Mouse (Mus musculus) c-Kit-negative CD71-positive TER-119-positive erythroid progenitor cells, embryonic 14.5 days (primary cell): ENCODE data around the gene Thnsl1.

Experiments used
- DNase-seq: peaks from one replicate; pipeline ENCODE4 v3.0.0-alpha.2; 2013; ENCODE audit warnings: low read depth, low spot score

Thnsl1 gene

DNA sequence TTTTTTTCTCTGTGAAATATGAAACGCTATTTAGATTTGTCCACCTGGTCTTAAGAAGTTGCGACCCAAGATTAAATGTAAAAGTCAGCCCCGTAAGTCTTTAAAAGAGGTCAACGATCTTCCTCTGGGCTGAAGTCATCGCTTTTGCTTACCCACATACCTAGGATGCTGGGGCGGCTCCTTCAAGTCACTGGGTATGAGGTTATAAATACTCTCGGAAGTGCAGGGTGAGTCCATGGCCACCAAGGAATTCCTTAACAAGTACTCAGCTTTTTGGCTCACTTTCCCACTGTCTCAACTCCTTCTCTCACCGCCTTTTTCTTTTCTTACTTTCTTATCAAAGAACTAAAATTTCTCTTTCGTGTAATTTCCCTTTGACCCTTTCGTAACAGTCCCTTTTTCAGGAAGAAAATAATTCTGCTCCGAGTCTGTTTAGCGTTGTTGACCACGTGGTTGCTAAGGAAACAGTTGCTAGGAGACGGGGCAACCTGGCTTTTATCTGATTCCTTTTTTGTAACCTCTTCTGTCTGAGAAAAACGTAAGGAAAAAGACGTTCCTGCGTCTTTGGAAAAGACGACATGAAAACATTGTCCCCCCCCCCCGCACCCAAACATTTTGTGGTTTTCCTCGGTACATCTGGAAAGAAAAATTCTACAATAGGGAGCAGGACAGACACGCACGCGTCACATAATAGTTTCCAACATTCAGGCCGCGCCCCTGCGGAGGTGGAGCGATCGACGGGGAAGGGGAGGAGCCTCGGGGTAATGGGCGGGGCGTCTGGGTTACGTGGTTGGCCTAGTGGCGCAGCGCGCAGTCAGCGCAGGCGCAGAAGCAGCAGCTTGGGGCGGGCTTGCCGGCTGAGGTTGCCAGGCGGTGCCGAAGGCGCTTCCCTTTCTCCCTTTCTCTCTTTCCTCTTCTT lies at the start of gene Thnsl1, which contains the start of gene Enkur:
Gene Thnsl1 (plus strand): TSS at position 813 of the 919 bp plus-strand sequence.
Gene Enkur (minus strand): TSS at position 454 of the 919 bp plus-strand sequence.
- DNase-seq, result peak; percentile 84

DNA sequence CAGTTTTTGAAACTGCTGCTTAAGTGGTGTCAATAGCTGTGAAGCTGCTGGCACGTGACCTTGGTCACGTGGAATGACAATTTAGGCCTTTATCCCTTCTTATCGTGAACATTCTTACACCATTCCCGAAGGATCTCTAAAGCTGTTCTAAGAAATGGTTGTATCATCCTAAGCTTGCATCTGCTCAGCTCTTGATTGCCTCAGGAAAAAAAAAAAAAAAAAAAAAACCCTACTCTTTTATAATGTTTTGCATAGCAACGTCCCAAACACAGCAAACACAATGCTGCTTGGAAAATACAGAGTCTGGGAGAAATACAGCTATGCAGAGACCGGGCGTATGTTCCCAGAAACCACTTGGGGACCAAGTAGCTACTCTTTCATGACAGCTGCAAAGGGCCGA lies 41.2 kb upstream of the Thnsl1 start:
- DNase-seq, result no peak

DNA sequence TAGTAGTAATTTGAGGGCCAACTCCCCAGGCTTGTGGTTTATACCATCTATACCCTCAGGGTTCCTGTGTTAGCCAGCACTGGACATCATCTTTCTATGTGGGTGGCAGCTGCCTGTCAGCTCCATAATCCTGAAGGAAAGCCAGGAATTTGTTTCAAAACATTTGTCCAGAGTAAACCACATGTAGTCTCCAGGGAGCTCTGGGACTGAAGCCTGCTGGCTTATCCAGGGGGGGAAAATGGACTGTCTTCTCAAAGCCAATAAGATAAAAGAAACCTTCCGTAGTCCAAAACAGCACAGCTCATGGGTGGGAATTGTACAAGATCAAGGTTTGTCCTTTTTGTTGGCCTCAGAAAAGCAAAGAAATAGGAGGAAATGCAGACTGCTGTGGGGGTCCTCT lies 37.6 kb upstream of the Thnsl1 start:
- no peak for DNase-seq

DNA sequence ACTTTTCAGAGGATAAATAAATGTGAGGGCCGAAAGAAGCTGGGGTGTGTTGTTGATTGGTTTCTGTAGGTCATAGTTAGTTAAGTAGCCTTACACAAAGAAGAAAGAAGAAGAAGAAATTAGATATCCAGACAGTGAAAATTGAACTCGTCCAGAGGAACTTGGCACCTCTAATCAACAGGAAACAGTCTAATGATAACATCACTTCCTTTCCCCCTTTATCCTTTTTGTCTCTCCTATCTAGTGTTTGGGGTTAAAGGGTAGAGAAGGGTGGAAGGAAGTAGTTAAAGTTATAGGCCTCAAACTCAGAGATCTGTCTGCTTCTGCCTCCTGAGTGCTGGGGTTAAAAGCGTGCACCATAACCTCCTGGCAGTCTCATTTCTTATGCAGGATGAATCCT lies 32.7 kb upstream of the Thnsl1 start:
- no peak for DNase-seq

DNA sequence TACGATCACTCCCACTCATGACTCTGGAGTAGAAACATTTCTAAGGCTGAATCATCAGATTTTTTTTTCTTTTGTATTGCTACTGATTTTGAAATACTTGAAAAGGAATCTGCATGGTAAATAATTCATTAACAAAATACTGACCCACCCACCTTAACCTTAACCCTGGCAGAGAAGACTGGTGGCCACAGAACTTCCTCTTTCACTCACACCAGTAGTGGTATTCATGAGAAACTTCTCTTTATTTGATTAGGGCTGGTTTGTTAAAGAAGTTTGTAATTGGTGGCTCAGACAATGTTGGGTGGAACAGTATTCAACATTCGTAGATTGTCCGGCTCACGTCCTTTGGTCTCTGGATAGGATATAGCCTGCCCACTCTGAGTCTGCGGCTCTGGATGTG lies 26.4 kb upstream of the Thnsl1 start:
- DNase-seq, result no peak

DNA sequence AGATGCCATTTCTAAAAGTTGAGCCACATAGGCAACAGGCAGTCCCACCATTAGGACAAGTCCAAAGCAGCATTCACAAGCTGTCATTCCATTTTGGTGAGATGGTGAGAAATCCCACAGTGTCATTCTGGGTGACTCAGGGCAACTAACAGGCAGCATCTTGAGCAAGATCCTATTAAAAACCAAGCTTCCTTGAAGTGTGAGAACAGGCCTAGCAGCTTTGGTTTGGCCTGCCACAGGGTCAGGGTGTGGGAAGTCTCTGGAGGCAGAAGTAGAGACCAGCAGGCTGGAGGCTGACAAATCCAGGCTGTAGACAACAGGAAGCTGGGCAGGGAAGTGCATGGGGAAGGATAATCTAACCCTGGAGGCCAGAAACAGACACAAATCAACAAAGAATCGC lies 22.7 kb upstream of the Thnsl1 start:
- DNase-seq, result no peak

DNA sequence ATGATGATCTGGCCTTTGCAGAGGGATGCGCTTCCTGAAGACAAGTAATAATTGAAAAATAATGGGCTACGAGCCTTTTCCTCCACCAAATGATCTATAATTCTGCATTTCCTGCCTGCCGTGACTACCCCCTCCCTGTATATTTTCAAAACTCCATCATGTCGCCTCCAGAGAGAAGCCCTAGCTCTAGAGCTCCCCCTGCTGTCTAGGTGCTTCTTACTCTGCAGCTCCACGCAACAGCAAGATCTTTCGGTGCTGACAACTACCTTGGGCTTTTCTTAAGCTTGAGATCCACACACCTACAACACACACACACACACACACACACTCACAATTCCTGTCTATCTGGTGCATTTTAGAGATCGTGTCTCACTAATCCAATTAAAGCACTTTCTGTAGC lies 17.9 kb upstream of the Thnsl1 start:
- peak; percentile 8 for DNase-seq

DNA sequence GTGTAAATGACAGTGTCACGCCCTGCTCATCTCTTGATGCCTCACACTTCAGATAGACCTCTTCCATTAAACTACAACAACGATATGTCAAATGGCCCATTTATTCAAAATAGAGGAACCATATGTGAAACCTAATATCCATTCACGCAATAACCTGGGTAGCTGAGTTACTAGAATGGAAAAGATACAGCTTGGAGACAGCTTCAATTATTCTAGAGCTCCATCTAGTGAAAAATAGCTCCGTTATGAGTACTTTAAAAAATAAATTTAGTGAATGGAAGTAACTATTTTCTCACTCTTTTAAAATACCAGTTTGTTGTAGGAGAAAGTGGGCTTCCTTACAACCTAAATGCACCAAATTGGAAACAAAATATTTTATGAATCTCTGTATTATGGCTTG lies 16.9 kb upstream of the Thnsl1 start:
- no peak for DNase-seq

DNA sequence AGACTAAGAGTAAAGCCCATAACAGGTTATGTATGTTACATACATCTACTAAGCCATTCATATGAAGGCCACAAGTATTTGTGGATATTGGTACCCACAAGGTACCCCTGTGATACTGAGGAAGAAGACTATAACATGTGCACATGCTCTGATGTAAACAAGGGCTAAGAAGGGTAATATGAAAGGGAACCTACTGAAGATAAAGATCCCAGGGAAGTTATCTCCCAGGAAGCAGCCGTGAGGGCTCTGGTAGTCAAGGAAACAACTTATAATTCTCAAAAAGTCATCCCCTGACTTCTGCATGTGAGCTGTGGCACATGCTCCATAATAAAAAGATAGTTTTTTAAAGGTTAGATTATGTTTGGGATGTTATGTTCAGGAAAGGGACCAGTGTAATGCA lies 14.3 kb upstream of the Thnsl1 start:
- no peak for DNase-seq

DNA sequence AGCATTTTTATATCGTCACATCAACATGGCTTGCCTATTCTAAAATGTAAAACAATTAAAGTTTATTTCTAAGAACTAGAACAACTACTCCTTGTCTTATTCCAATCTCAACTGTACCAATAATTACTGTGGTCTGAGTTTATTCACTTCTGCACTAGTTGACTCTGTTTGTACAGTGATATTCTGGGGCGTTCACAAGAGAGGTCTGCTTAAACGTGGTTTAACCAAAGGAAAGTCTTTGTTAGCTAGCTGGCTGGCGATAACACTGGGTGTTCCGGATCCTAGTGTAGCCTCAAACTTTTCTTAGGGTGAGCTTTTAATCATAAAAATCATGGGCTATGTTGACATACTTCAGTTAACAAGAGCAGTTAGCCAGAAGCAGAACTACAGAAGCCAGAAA lies 10.3 kb upstream of the Thnsl1 start:
- DNase-seq, result no peak

DNA sequence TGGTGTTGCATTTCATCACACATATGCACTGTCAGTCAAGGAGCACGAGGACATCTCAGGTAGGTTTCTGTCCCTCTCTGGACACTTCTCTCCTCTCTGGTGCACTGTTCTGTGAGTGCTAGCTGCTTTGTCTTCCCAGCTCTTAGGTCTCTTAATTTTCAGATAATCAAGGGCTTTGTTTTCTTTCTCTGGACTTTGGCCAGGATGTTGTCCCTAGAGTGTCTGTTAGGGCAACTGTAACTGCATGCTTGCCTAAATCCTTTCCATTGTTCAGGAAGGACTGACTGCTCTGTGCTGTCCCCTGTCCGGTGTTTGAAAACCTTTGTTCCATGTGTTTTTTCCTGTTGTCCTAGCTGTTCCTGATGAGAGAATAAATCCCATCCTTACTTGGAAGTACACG lies 6.5 kb upstream of the Thnsl1 start:
- DNase-seq, result no peak

DNA sequence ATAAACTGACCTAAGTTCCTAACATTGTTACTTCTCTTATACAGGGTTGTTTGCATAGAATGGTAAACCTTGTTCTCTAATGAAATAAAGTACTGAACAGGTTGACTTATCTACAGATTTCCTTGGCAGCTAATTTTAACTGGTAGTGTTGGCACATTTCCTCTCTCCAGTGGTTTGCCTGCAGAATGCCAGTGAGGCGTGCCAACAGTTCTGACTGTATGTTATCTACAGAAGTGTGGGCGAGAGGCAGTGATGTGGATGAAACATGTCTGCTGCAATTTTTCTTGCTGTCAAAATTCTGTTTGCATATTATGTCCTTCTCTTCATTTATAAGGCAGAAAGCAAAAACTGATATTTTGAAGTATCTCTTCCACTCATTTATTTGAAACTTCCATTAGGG lies 2.8 kb upstream of the Thnsl1 start:
- DNase-seq, result no peak

DNA sequence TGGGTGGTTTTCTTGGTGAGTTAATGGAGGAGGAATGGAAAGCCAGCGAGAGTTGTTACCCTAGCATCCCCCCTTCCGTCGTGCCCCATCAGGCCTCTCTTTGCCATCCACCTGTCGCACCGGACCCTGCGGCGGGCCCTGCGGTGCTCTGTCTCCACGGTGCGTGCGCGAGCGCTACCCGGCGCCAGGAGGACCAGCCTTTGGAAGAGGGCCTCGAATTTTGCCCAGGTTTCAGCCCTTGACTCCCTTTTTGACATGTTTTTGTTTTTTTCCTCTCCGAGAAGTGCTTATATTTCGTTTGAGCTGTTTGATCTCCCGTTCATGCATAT lies 271 bp downstream of the Thnsl1 start:
- no peak for DNase-seq

DNA sequence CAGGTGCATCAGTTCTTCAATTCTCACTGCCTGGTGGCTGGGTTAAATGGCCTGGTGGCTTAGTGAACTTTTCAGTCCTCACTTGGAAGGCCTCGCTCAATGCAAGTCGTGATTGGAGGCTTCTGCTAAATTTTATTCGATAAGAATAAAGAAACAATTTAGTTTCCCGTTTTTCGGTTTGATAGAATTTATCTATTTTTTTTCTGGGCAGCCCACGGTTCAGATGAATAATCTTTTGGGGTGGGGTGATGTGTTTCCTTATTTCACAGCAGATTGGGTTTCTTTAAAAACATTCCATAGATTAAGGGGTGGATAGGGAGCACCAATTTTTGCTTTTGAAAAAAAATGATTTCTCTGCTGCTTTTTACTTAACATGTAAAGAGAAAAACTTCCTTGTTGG lies 754 bp downstream of the Thnsl1 start:
- no peak for DNase-seq

DNA sequence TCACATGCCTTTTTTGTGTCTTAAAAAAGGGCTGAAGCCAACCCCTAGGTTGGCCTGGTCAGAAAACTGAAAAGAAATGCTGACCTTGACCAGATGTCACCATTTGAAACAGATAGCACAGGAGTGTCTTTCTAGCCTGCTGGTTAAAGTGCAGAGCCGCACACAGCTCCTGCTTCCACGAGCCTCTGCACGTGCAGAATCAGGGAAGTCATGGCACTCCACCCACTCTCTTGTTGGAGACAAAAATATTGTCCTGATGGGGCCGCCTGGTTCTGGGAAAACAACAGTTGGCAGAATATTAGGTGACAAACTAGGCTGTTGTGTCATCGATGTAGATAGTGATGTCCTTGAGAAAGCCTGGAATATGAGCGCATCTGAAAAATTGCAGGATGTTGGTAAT lies 5.8 kb downstream of the Thnsl1 start:
- DNase-seq, result no peak

DNA sequence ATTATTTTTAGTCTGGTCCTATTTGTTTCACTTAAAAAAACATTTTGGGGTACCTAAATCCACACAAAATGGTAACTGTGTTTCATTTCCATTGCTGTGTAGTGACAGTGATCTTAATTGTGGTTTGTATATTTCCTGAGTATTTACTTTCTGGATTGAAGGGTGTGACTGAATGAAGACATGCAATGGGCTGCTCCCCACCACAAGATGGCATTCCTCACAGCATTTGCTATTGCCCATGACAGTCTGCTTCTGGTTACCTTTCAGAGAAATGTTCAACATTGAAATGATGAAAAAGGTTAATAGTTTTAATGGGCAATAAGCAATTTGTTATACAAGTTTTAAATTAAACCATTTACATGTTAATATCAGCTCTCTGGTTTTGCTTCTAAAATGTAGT lies 8.8 kb downstream of the Thnsl1 start:
- no peak for DNase-seq

DNA sequence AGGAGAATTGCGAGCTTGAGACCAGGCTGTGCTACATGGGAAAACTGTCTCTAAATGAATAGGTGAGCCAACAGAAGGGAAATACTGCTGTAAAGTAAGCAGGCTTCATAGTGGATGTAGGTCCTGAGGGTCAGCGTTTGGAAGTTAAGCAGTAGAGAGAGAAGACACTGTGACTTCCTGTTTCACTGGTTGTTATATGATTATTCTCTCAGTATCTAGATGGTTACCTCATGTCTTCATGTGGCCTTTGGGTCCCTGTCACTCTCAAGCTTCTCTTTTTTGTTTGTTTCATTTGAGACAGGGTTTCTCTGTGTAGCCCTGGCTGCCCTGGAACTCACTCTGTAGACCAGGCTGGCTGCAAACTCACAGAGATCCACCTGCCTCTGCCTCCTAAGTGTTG lies 9.8 kb downstream of the Thnsl1 start:
- no peak for DNase-seq

DNA sequence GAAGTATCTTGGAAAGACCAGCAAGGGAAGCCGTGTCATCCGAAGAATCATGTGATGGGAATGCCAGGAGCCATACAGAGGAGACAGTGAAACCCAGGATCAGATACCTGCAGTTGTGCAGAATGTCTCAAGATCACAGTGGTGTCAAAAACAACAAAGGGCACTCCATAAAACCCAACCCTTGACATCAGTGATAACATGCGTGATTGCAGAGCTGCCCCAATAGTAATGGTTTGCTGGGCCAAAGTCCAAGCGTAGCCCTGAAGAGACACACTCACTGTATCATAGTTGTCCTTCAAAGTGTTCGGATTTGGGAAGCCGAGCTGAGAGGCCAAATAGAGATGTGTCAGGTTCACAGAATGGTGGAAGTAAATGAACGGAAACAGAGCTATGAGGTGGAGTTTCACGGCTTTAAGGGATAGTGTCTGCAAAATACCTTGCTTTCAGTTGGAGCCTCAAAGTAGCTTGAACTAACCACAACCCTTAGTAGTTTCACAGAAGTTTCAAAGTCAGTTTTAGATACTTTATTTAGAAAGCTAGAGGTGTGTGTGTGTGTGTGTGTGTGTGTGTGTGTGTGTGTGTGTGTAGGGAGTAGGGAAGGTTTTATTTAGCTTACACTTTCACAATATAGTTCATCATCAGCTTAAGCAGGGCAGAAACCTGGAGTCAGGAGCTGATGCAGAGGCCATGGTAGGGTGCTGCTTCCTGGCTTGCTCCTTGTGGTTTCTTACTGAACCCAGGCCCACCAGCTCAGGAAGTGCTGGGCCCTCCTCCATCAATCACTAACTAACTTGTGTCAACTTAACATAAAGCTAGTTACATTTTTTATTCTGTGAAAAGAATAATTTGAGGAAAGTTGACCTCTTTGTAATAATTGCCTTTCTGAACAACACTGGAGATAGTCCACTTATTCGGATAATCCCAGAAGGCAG lies 17.2 kb downstream of the Thnsl1 start:
- DNase-seq, result no peak

DNA sequence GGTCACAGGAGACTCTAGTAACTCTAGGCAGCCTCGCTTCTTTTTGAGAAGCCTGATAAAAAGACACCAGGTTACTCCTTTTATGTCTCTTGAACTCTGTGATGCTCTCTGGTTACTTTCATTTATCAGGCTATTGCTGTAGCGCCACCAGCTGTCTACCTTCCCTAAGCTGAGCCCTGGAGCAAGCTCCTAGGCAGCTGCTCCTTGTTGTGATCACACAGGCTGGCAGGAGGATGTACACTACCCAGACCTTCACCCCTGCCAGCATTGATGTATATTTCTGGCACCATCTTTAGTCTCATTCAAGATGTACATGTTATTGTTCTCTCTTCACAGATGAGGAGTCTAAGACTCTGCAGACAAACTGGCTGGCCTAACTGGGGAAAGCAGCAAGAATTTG lies 24.8 kb downstream of the Thnsl1 start:
- DNase-seq, result no peak

DNA sequence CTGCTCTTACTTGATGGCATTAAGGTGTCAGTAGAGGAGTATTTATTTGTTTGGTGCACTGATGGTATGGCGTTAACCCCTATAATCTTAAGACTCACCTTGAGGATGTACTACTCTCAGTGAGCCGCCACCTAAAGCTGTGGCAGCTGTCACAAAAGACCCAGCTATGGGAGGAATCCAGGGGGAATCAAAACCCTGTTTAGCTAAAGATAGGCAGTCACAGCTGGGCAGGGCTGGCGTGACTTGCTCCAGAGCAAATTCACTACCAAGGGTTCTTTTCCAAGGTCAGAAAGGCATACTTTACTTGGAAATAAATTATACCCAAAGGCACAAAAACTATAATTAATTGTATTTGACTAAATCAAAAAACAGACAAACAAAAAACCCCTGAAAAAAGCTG lies 25.6 kb downstream of the Thnsl1 start:
- DNase-seq, result no peak

DNA sequence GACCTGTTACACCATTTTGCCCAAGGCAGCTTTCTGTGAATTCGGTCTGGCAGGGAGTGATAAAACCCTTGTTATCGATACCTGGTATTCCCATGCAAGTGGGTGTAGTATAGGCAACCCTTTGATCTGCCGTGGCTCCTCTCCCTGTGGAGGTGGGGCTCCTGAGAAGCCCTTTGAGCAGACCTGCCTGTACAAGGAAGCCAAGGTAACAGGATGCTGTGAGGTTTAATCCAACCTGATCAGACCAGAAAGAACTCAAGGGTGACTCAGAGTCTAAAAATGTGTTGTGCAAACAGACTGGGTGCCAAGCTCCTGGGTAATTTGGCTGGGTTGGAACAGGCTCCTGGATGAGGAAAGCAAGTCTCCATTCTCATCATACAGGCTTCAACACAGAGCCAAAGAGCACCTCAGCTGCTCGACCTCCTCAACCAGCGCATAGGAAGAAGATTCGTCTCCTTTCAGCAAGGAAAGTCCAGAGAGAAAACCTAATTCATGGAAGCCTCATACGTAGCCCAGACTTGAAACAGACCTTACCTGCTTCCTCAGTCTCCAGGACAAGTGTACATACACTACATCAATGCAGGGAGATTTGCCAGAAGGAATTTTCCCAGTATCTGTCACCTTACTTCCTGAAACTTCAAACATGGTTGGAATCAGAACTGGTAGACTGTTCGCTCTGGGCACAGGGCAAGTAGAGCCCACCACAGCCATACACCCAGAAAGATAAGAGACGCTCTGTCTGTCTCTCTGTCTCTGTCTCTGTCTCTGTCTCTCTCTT lies 29.5 kb downstream of the Thnsl1 start:
- peak; percentile 9 for DNase-seq

DNA sequence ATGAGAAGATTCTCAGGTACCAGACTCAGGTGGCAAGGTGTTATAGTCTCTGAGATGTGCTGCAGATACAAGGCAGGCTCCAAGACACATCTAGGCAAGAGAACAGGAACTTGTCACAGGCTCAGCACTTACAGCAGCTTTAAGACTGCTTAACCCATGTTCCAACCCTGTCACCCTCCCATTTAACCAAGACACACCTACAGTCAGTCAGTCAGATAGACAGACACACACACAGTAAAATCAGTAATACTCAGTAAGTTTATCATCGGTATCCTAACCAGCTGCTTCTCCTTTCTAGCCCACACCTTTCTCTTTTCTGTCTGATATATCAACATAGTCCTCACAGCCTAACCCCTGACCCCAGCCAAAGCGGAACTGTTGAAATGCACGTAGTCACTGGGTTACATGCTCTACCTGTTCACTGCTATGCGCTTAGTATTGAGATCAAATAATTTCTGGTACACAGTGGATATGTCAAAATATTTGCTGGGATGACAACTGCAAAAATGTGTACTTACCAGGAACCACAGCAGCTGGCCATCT lies 30.4 kb downstream of the Thnsl1 start:
- DNase-seq, result no peak
